Mouse (Mus musculus) heart, embryonic 14.5 days (tissue): Measurements from ENCODE around the gene Rars. TPM values are rescaled to one million over a fixed set of nuclear protein-coding genes. Genes with fewer than 3 reads are reported as not detected.
A peak's percentile ranks its signal among the peaks of the same experiment; 100 is the strongest.

Experiments
- ATAC-seq: fragments of 200-750 bp; cut with Nextera tagmentation; 2 replicates; pipeline ENCODE4 v1.8.0; 2017; ENCODE audit warnings: low read depth, moderate TSS enrichment; ENCODE audit not compliant: insufficient number of reproducible peaks, insufficient read depth, low FRiP score
- H3K27ac ChIP-seq, 2 experiments: fragments of 200-500 bp in 1 of 2; fragments of 300-500 bp in 1 of 2; sonication (generic) in 1 of 2; replicated peaks in 1 of 2; 2 replicates each; pipeline ENCODE4 v1.5.1; 2012 to 2014; ENCODE audit warnings: low read depth in 2 of 2, low read length in 2 of 2, control low read depth in 1 of 2, mild to moderate bottlenecking in 1 of 2, mixed read lengths in 1 of 2; ENCODE audit not compliant: control insufficient read depth in 1 of 2, insufficient read depth in 1 of 2
- H3K27me3 ChIP-seq: fragments of 300-500 bp; sonication (generic); 2 replicates; pipeline ENCODE4 v1.6.1; 2014; ENCODE audit warnings: mild to moderate bottlenecking, low read length, control low read depth; ENCODE audit not compliant: control insufficient read depth, insufficient read depth
- H3K36me3 ChIP-seq: fragments of 300-500 bp; sonication (generic); 2 replicates; pipeline ENCODE4 v1.6.1; 2014; ENCODE audit warnings: mild to moderate bottlenecking, control low read depth, low read length, mixed read lengths; ENCODE audit not compliant: control insufficient read depth, insufficient read depth
- H3K4me1 ChIP-seq, 2 experiments: fragments of 200-500 bp in 1 of 2; fragments of 300-500 bp in 1 of 2; sonication (generic) in 1 of 2; 2 replicates each; pipeline ENCODE4 v1.6.1; 2012 to 2014; ENCODE audit warnings: low read length in 2 of 2, control low read depth in 1 of 2, mixed read lengths in 1 of 2; ENCODE audit not compliant: control insufficient read depth in 2 of 2, insufficient read depth in 2 of 2
- H3K4me2 ChIP-seq: fragments of 300-500 bp; sonication (generic); 2 replicates; pipeline ENCODE4 v1.6.1; 2014; ENCODE audit warnings: mild to moderate bottlenecking, low read length
- H3K4me3 ChIP-seq, 2 experiments: fragments of 200-500 bp in 1 of 2; fragments of 300-500 bp in 1 of 2; sonication (generic) in 1 of 2; 2 replicates each; pipeline ENCODE4 v1.5.1; 2012 to 2014; ENCODE audit warnings: low read length in 2 of 2, mild to moderate bottlenecking in 2 of 2, control low read depth in 1 of 2, low read depth in 1 of 2, moderate library complexity in 1 of 2; ENCODE audit not compliant: control insufficient read depth in 1 of 2, insufficient read depth in 1 of 2
- H3K9ac ChIP-seq: fragments of 300-500 bp; sonication (generic); 2 replicates; pipeline ENCODE4 v1.6.1; 2014; ENCODE audit warnings: mild to moderate bottlenecking, low read length
- H3K9me3 ChIP-seq: fragments of 300-500 bp; sonication (generic); 2 replicates; pipeline ENCODE4 v1.6.1; 2016; ENCODE audit warnings: low read length, control low read depth; ENCODE audit not compliant: control insufficient read depth
- WGBS: fragments of 180-500 bp; shearing (Covaris S2); extraction: QIAGEN DNeasy Blood & Tissue Kit; methylation state at CpG from one replicate; pipeline ENCODE4 v1.1.7; 2014; 5-methylcytosine and 5-hydroxymethylcytosine counted together
- polyA plus RNA-seq: library from polyadenylated mRNA; unstranded; fragments of >200 nt; fragmentation: Nextera tagmentation; extraction: Ambion mirVana; gene quantifications from 2 replicates; pipeline ENCODE4 v1.2.1, GENCODE M21; 2014

Rars gene
- polyA plus RNA-seq, 1 experiment from 2014 or later: 61.8 TPM

GRCm38 (mm10) chr11:35864981-35865604 lies 30.8 kb upstream of the Rars start:
- no peak for ATAC-seq
- no peaks in the 10 kb centered on the region for H3K9me3 ChIP-seq
- peak overlapping the region in 1 of 2 experiments; percentile 55; a peak in 2 of 4 replicates for H3K27ac ChIP-seq
- H3K9ac ChIP-seq: no peak overlapping the region
- no peaks in the 10 kb centered on the region for H3K36me3 ChIP-seq
- H3K4me3 ChIP-seq: no peak overlapping the region
- no peak overlapping the region for H3K4me2 ChIP-seq
- WGBS: 45% methylated on average over 9 of the region's 9 CpGs
- peaks cover 17 to 20% of the 10 kb centered on the region in 2 experiments for H3K4me1 ChIP-seq
- H3K27me3 ChIP-seq: no peaks in the 10 kb centered on the region

GRCm38 (mm10) chr11:35863653-35864052 lies 29.3 kb upstream of the Rars start:
- Histone ChIP-seq H3K27ac (no peak overlapping the region), H3K9ac (no peak overlapping the region), H3K4me1 (peaks cover 17 to 20% of the 10 kb centered on the region in 2 experiments), H3K4me3 (no peak overlapping the region), H3K4me2 (no peak overlapping the region), H3K9me3 (no peaks in the 10 kb centered on the region), H3K27me3 (no peaks in the 10 kb centered on the region), H3K36me3 (no peaks in the 10 kb centered on the region)
- 52% methylated on average over 5 of the region's 5 CpGs for WGBS
- ATAC-seq: no peak

- Histone ChIP-seq H3K4me1 (peaks cover 0 to 6% of the 10 kb centered on the region in 2 experiments; a peak in 2 of 4 replicates), H3K9me3 (no peaks in the 10 kb centered on the region), H3K4me3 (no peak overlapping the region), H3K9ac (no peak overlapping the region), H3K36me3 (no peaks in the 10 kb centered on the region), H3K27ac (peak overlapping the region in 1 of 2 experiments; percentile 33; a peak in 1 of 4 replicates), H3K4me2 (no peak overlapping the region), H3K27me3 (no peaks in the 10 kb centered on the region)
- ATAC-seq: no peak
- WGBS: 52% methylated on average over 12 of the region's 12 CpGs
Measured at GRCm38 (mm10) chr11:35857395-35858067, 23.2 kb upstream of the Rars start.

GRCm38 (mm10) chr11:35856359-35857040 lies 22.2 kb upstream of the Rars start:
- Histone ChIP-seq H3K4me2 (no peak overlapping the region), H3K9ac (no peak overlapping the region), H3K4me3 (no peak overlapping the region), H3K27ac (peak overlapping the region in 1 of 2 experiments; percentile 33; a peak in 1 of 4 replicates), H3K36me3 (no peaks in the 10 kb centered on the region), H3K27me3 (no peaks in the 10 kb centered on the region), H3K4me1 (peaks cover 0 to 6% of the 10 kb centered on the region in 2 experiments; a peak in 2 of 4 replicates), H3K9me3 (no peaks in the 10 kb centered on the region)
- no peak for ATAC-seq
- WGBS: 76% methylated on average over 11 of the region's 11 CpGs

GRCm38 (mm10) chr11:35855567-35855966 lies 21.3 kb upstream of the Rars start:
- H3K27ac ChIP-seq: no peak overlapping the region
- no peaks in the 10 kb centered on the region for H3K9me3 ChIP-seq
- no peak overlapping the region for H3K4me3 ChIP-seq
- H3K36me3 ChIP-seq: no peaks in the 10 kb centered on the region
- no peak for ATAC-seq
- peaks cover 0 to 6% of the 10 kb centered on the region in 2 experiments; a peak in 2 of 4 replicates for H3K4me1 ChIP-seq
- H3K9ac ChIP-seq: no peak overlapping the region
- no peaks in the 10 kb centered on the region for H3K27me3 ChIP-seq
- H3K4me2 ChIP-seq: no peak overlapping the region
- 79% methylated on average over 7 of the region's 9 CpGs for WGBS

- no peak overlapping the region for H3K9ac ChIP-seq
- H3K4me3 ChIP-seq: no peak overlapping the region
- no peaks in the 10 kb centered on the region for H3K36me3 ChIP-seq
- no peaks in the 10 kb centered on the region for H3K9me3 ChIP-seq
- ATAC-seq: no peak
- H3K4me1 ChIP-seq: peaks cover 0 to 6% of the 10 kb centered on the region in 2 experiments; a peak in 2 of 4 replicates
- no peaks in the 10 kb centered on the region for H3K27me3 ChIP-seq
- WGBS: 74% methylated on average over 5 of the region's 5 CpGs
- H3K4me2 ChIP-seq: no peak overlapping the region
- no peak overlapping the region for H3K27ac ChIP-seq
Measured at GRCm38 (mm10) chr11:35854941-35855340, 20.6 kb upstream of the Rars start.

- Histone ChIP-seq H3K4me2 (no peak overlapping the region), H3K9ac (no peak overlapping the region), H3K4me3 (no peak overlapping the region), H3K36me3 (no peaks in the 10 kb centered on the region), H3K27ac (no peak overlapping the region), H3K4me1 (peaks cover 0 to 6% of the 10 kb centered on the region in 2 experiments; a peak in 2 of 4 replicates), H3K9me3 (no peaks in the 10 kb centered on the region), H3K27me3 (no peaks in the 10 kb centered on the region)
- WGBS: 93% methylated on average over 4 of the region's 4 CpGs
- no peak for ATAC-seq
Measured at GRCm38 (mm10) chr11:35853651-35854050, 19.3 kb upstream of the Rars start.
